Comparison of ENCODE assay signal across 8 mouse cellular contexts in genomic region chr11:70230239-70230727, GRCm38 (mm10). TPM values are rescaled to one million over a fixed set of nuclear protein-coding genes. Genes with fewer than 3 reads are reported as not detected.
DNase-seq lines count a peak whose midpoint lies in the region; ATAC-seq and TF ChIP-seq lines count a peak whose summit lies in the region.

No protein-coding gene starts in this region.

- H3ac ChIP-seq in myocyte (ENCODE audit: control insufficient read depth, insufficient read length) = no peak overlapping the region

- peaks cover 4% of the 10 kb centered on the region; the same call in 1 of the 2 replicates for H3K36me3 ChIP-seq in intestine, postnatal 0 days (ENCODE audit: control insufficient read depth, insufficient read depth)
- H3K36me3 ChIP-seq in liver, embryonic 11.5 days (ENCODE audit: control insufficient read depth, insufficient read depth, low read length) = peaks cover 2% of the 10 kb centered on the region; the same call in 1 of the 2 replicates
- no peaks in the 10 kb centered on the region for H3K36me3 ChIP-seq in myocyte (ENCODE audit: control insufficient read depth, insufficient read depth)
- no peaks in the 10 kb centered on the region for H3K36me3 ChIP-seq in splenic B cell, adult 2 months (ENCODE audit: control insufficient read depth, insufficient read depth, low read length, poor library complexity, severe bottlenecking)

- peak overlapping the region; percentile 35 for H3K4me3 ChIP-seq in intestine, postnatal 0 days (ENCODE audit: low read depth, low read length)
- peak overlapping the region; percentile 37 for H3K4me3 ChIP-seq in liver, embryonic 11.5 days (ENCODE audit: low read depth, low read length)
- peak overlapping the region; percentile 31 for H3K4me3 ChIP-seq in myocyte

- no peaks in the 10 kb centered on the region for H3K9me3 ChIP-seq in intestine, postnatal 0 days (ENCODE audit: control insufficient read depth)
- no peaks in the 10 kb centered on the region for H3K9me3 ChIP-seq in liver, embryonic 11.5 days (ENCODE audit: control insufficient read depth, low read length)

- H3K27me3 ChIP-seq in intestine, postnatal 0 days (replicated peaks; ENCODE audit: control insufficient read depth, insufficient read depth, low read length) = peaks cover 7% of the 10 kb centered on the region; the same call in 1 of the 2 replicates
- peaks cover 41% of the 10 kb centered on the region for H3K27me3 ChIP-seq in liver, embryonic 11.5 days (replicated peaks; ENCODE audit: control insufficient read depth, insufficient read depth, low read length)
- H3K27me3 ChIP-seq in myocyte (ENCODE audit: control insufficient read depth, insufficient read depth, insufficient read length) = no peaks in the 10 kb centered on the region
- H3K27me3 ChIP-seq in splenic B cell, adult 2 months (ENCODE audit: control insufficient read depth, insufficient read depth, low read length, poor library complexity, severe bottlenecking) = no peaks in the 10 kb centered on the region

- peak; percentile 48 for TF ChIP-seq POLR2A in myocyte (IDR thresholded peaks at IDR 0.05; ENCODE audit: insufficient read length, low read depth)

- WGBS in intestine, postnatal 0 days = 2% methylated on average over 32 of the region's 32 CpGs
- 1% methylated on average over 32 of the region's 32 CpGs for WGBS in liver, embryonic 11.5 days

- 0 out of 2 replicates have a peak overlapping the region, but pooled peaks have one; percentile 7 for H3K9ac ChIP-seq in intestine, postnatal 0 days (ENCODE audit: low read depth, low read length)
- H3K9ac ChIP-seq in liver, embryonic 11.5 days (ENCODE audit: low read depth, low read length) = peak overlapping the region; percentile 25; the same call in 1 of the 2 replicates

- DNase-seq in 416B (ENCODE audit: low read depth) = peak; percentile 83
- peak; percentile 83 for DNase-seq in adipocyte (ENCODE audit: low spot score)
- DNase-seq in embryo, embryonic 11.5 days (ENCODE audit: low read depth, low spot score) = peak; percentile 71
- DNase-seq in heart, adult 11 months = peak; percentile 99
- DNase-seq in liver, embryonic 11.5 days (ENCODE audit: low spot score) = peak; percentile 82
- DNase-seq in splenic B cell, adult 2 months (ENCODE audit: low read depth, low spot score) = peak; percentile 93

- peak; percentile 99 for TF ChIP-seq CTCF in intestine, postnatal 0 days (IDR thresholded peaks at IDR 0.05; ENCODE audit: low read depth)

- ATAC-seq in intestine, postnatal 0 days = peak; percentile 35
- ATAC-seq in liver, embryonic 11.5 days (replicated peaks; ENCODE audit: low FRiP score) = peak; percentile 64

- H3K4me2 ChIP-seq in intestine, postnatal 0 days (replicated peaks; ENCODE audit: low read depth) = peak overlapping the region; percentile 72
- peak overlapping the region; percentile 66 for H3K4me2 ChIP-seq in liver, embryonic 11.5 days
- peak overlapping the region; percentile 81 for H3K4me2 ChIP-seq in myocyte (ENCODE audit: low read depth)

- peaks cover 9% of the 10 kb centered on the region; the same call in 1 of the 2 replicates for H3K4me1 ChIP-seq in intestine, postnatal 0 days (replicated peaks; ENCODE audit: control insufficient read depth, insufficient read depth, low read length)
- peaks cover 38% of the 10 kb centered on the region for H3K4me1 ChIP-seq in liver, embryonic 11.5 days (replicated peaks; ENCODE audit: control insufficient read depth, insufficient read depth, low read length)

- H3K27ac ChIP-seq in intestine, postnatal 0 days (ENCODE audit: low read depth, low read length) = no peak overlapping the region
- 0 out of 2 replicates have a peak overlapping the region, but pooled peaks have one; percentile 16 for H3K27ac ChIP-seq in liver, embryonic 11.5 days (ENCODE audit: low read depth, low read length)

- H3K79me2 ChIP-seq in myocyte (ENCODE audit: control insufficient read depth, insufficient read depth) = peaks cover 8% of the 10 kb centered on the region

TF ChIP-seq in myocyte, 11 proteins besides CTCF, POLR2A, EP300 and RAD21:
- TF ChIP-seq POLR2AphosphoS2 (IDR thresholded peaks at IDR 0.05; ENCODE audit: insufficient read length, low read depth) (peak; percentile 56), MYOD1 (IDR thresholded peaks at IDR 0.05; ENCODE audit: control insufficient read depth in 1 of 3, insufficient read length in 2 of 3, low read depth in 2 of 3) (peak in 2 of 3 experiments; percentile 14 to 39), SRF (IDR thresholded peaks at IDR 0.05; ENCODE audit: control insufficient read depth, insufficient read length, low read depth) (no peak)

RNA-seq across cellular contexts. Expression of gene Bcl6b, which starts 0.7 kb away (rescaled TPM):
- 3.6 and 4.4 TPM in 2 replicates for polyA plus RNA-seq in intestine, postnatal 0 days (2015; fragmentation: Nextera tagmentation; extraction: Ambion mirVana)
- polyA plus RNA-seq in liver, embryonic 11.5 days (2014; fragmentation: Nextera tagmentation; extraction: Ambion mirVana) = 6.8 and 7.3 TPM in 2 replicates
- polyA plus RNA-seq in myocyte (2012; fragmentation: generic; extraction: Trizol) = 2.8 TPM

RNA-seq across cellular contexts. Expression of gene 0610010K14Rik, which starts 7.4 kb away (rescaled TPM):
- 70.3 and 72.7 TPM in 2 replicates for polyA plus RNA-seq in intestine, postnatal 0 days (2015; fragmentation: Nextera tagmentation; extraction: Ambion mirVana)
- polyA plus RNA-seq in liver, embryonic 11.5 days (2014; fragmentation: Nextera tagmentation; extraction: Ambion mirVana) = 138 and 140 TPM in 2 replicates
- 75.5 TPM for polyA plus RNA-seq in myocyte (2012; fragmentation: generic; extraction: Trizol)

RNA-seq across cellular contexts. Expression of gene Gm21988, which starts 9.3 kb away (rescaled TPM):
- 11.2 and 11.3 TPM in 2 replicates for polyA plus RNA-seq in intestine, postnatal 0 days (2015; fragmentation: Nextera tagmentation; extraction: Ambion mirVana)
- polyA plus RNA-seq in liver, embryonic 11.5 days (2014; fragmentation: Nextera tagmentation; extraction: Ambion mirVana) = 7.6 and 9.6 TPM in 2 replicates
- 9.2 TPM for polyA plus RNA-seq in myocyte (2012; fragmentation: generic; extraction: Trizol)

RNA-seq across cellular contexts. Expression of gene Rnasek, which starts 9.4 kb away (rescaled TPM):
- polyA plus RNA-seq in intestine, postnatal 0 days (2015; fragmentation: Nextera tagmentation; extraction: Ambion mirVana) = 628 and 645 TPM in 2 replicates
- polyA plus RNA-seq in liver, embryonic 11.5 days (2014; fragmentation: Nextera tagmentation; extraction: Ambion mirVana) = 184 and 188 TPM in 2 replicates
- polyA plus RNA-seq in myocyte (2012; fragmentation: generic; extraction: Trizol) = 339 TPM

RNA-seq across cellular contexts. Expression of gene Slc16a13, which starts 9.4 kb away (rescaled TPM):
- polyA plus RNA-seq in intestine, postnatal 0 days (2015; fragmentation: Nextera tagmentation; extraction: Ambion mirVana) = 9.9 and 11.4 TPM in 2 replicates
- polyA plus RNA-seq in liver, embryonic 11.5 days (2014; fragmentation: Nextera tagmentation; extraction: Ambion mirVana) = 9.1 and 10.1 TPM in 2 replicates
- 4.8 TPM for polyA plus RNA-seq in myocyte (2012; fragmentation: generic; extraction: Trizol)
